Mouse (Mus musculus): ENCODE measurements at regions not wholly inside any gene's neighbourhood (a gene's known extent, or its start where the extent isn't known, plus 50 kb on each side); places are given as distances from the start of the nearest gene placed in this dataset.

- 38% methylated on average over 5 of the region's 5 CpGs for WGBS
- DNase-seq (ENCODE audit: low read depth, low spot score) = peak; percentile 35
Observed at GRCm38 (mm10) chr10:125467503-125467902, 78.2 kb upstream of the Slc16a7 start.

- 51% methylated on average over 3 of the region's 3 CpGs for WGBS
- DNase-seq (ENCODE audit: low read depth, low spot score) = no peak
Observed at GRCm38 (mm10) chr10:125488350-125488749, 99.1 kb upstream of the Slc16a7 start.

- DNase-seq (ENCODE audit: low read depth, low spot score) = no peak
- 15% methylated on average over 4 of the region's 4 CpGs for WGBS
Observed at GRCm38 (mm10) chr10:125490395-125490794, 101.1 kb upstream of the Slc16a7 start.

- WGBS = 49% methylated on average over 4 of the region's 4 CpGs
- no peak for DNase-seq (ENCODE audit: low read depth, low spot score)
Observed at GRCm38 (mm10) chr10:125494489-125494888, 105.2 kb upstream of the Slc16a7 start.

- DNase-seq (ENCODE audit: low read depth, low spot score) = no peak
- 23% methylated on average over 1 of the region's 1 CpGs for WGBS
Observed at GRCm38 (mm10) chr10:125498347-125498746, 109.1 kb upstream of the Slc16a7 start.

- DNase-seq (ENCODE audit: low read depth, low spot score) = no peak
- 52% methylated on average over 4 of the region's 4 CpGs for WGBS
Observed at GRCm38 (mm10) chr10:125500338-125500737, 111.1 kb upstream of the Slc16a7 start.

GRCm38 (mm10) chr10:125515026-125515425 is 125.8 kb upstream of the Slc16a7 start:
- WGBS = 40% methylated on average over 5 of the region's 5 CpGs
- no peak for DNase-seq (ENCODE audit: low read depth, low spot score)

GRCm38 (mm10) chr10:125530876-125531275 is 141.6 kb upstream of the Slc16a7 start:
- 73% methylated on average over 6 of the region's 6 CpGs for WGBS
- DNase-seq (ENCODE audit: low read depth, low spot score) = no peak

- WGBS = 28% methylated on average over 1 of the region's 1 CpGs
- DNase-seq (ENCODE audit: low read depth, low spot score) = peak; percentile 1
Observed at GRCm38 (mm10) chr10:125538316-125538715, 149.1 kb upstream of the Slc16a7 start.

- WGBS = 63% methylated on average over 7 of the region's 7 CpGs
Observed at GRCm38 (mm10) chr10:125586489-125587147, 197.4 kb upstream of the Slc16a7 start.

GRCm38 (mm10) chr10:125593006-125593405 is 203.7 kb upstream of the Slc16a7 start:
- DNase-seq (ENCODE audit: low read depth, low spot score) = no peak
- whole genome bisulfite sequencing = 60% methylated on average over 5 of the region's 5 CpGs

More at GRCm38 (mm10) chr10:125586489-125587147, 197.4 kb upstream of the Slc16a7 start:
- DNase-seq (ENCODE audit: low read depth, low spot score) = no peak

GRCm38 (mm10) chr10:125607787-125608617 is 218.7 kb upstream of the Slc16a7 start:
- 79% methylated on average over 10 of the region's 10 CpGs for whole genome bisulfite sequencing
- no peak for DNase-seq (ENCODE audit: low read depth, low spot score)

GRCm38 (mm10) chr10:125610353-125610752 is 221.1 kb upstream of the Slc16a7 start:
- DNase-seq (ENCODE audit: low read depth, low spot score) = no peak
- 78% methylated on average over 5 of the region's 5 CpGs for WGBS

GRCm38 (mm10) chr10:125612773-125613172 is 223.5 kb upstream of the Slc16a7 start:
- 95% methylated on average over 6 of the region's 6 CpGs for WGBS
- DNase-seq (ENCODE audit: low read depth, low spot score) = no peak

- WGBS = 76% methylated on average over 6 of the region's 6 CpGs
- DNase-seq (ENCODE audit: low read depth, low spot score) = no peak
Observed at GRCm38 (mm10) chr10:125621376-125621775, 232.1 kb upstream of the Slc16a7 start.

- WGBS = 49% methylated on average over 7 of the region's 7 CpGs
- no peak for DNase-seq (ENCODE audit: low read depth, low spot score)
Observed at GRCm38 (mm10) chr10:125623836-125624235, 234.6 kb upstream of the Slc16a7 start.

- 83% methylated on average over 4 of the region's 4 CpGs for WGBS
- no peak for DNase-seq (ENCODE audit: low read depth, low spot score)
Observed at GRCm38 (mm10) chr10:125667906-125668305, 278.6 kb upstream of the Slc16a7 start.

- WGBS = 19% methylated on average over 11 of the region's 11 CpGs
Observed at GRCm38 (mm10) chr10:125673637-125674036, 284.4 kb upstream of the Slc16a7 start.

GRCm38 (mm10) chr10:125679644-125680043 is 286.3 kb upstream of the Lrig3 start:
- no peak for DNase-seq (ENCODE audit: low read depth, low spot score)
- 79% methylated on average over 7 of the region's 7 CpGs for WGBS

More at GRCm38 (mm10) chr10:125673637-125674036, 284.4 kb upstream of the Slc16a7 start:
- peak; percentile 42 for DNase-seq (ENCODE audit: low read depth, low spot score)

- no peak for DNase-seq (ENCODE audit: low read depth, low spot score)
- WGBS = 81% methylated on average over 5 of the region's 5 CpGs
Observed at GRCm38 (mm10) chr10:125685130-125685529, 280.8 kb upstream of the Lrig3 start.

GRCm38 (mm10) chr10:125693505-125693904 is 272.5 kb upstream of the Lrig3 start:
- 68% methylated on average over 7 of the region's 7 CpGs for WGBS
- no peak for DNase-seq (ENCODE audit: low read depth, low spot score)
